In genomic region chr9:106885901-106886731, GRCm38 (mm10) we compare ENCODE assay signal across 8 mouse cellular contexts. TPM values are rescaled to one million over a fixed set of nuclear protein-coding genes. Genes with fewer than 3 reads are reported as not detected.
DNase-seq lines count a peak whose midpoint lies in the region; ATAC-seq and TF ChIP-seq lines count a peak whose summit lies in the region.

No protein-coding gene starts in this region.

- H3K9me3 ChIP-seq in neural tube, embryonic 15.5 days (replicated peaks) = no peaks in the 10 kb centered on the region

- peaks cover 2% of the 10 kb centered on the region; the same call in 1 of the 2 replicates for H3K36me3 ChIP-seq in kidney, adult 2 months (ENCODE audit: control insufficient read depth, insufficient read depth, low read length)
- H3K36me3 ChIP-seq in neural tube, embryonic 15.5 days = peaks cover 55% of the 10 kb centered on the region

- H3K27ac ChIP-seq in kidney, adult 2 months (ENCODE audit: insufficient read depth, low read depth, low read length) = peak overlapping the region; percentile 69; the same call in 1 of the 2 replicates
- H3K27ac ChIP-seq in neural tube, embryonic 15.5 days (replicated peaks) = peak overlapping the region; percentile 87

- peak overlapping the region; percentile 91 for H3K9ac ChIP-seq in neural tube, embryonic 15.5 days (replicated peaks)

- no peak for TF ChIP-seq POLR2A in kidney, adult 2 months (IDR thresholded peaks at IDR 0.05; ENCODE audit: low read depth, low read length)
- TF ChIP-seq POLR2A in lung, adult 2 months (IDR thresholded peaks at IDR 0.05; ENCODE audit: borderline replicate concordance, extremely low read depth, low read depth, low read length) = no peak

- peak; percentile 44 for DNase-seq in 3T3-L1 (ENCODE audit: low read depth, low spot score)
- peak; percentile 48 for DNase-seq in NIH3T3 (ENCODE audit: low read depth)
- peak; percentile 35 to 52 for DNase-seq in gastrocnemius, postnatal 4 days (ENCODE audit: low spot score in 2 of 2)
- DNase-seq in kidney, adult 2 months = peak; percentile 53
- DNase-seq in lung, adult 2 months = peak; percentile 39
- DNase-seq in thymus, postnatal 25 days = peak; percentile 71

- peak overlapping the region; percentile 91 for H3K4me3 ChIP-seq in kidney, adult 2 months (ENCODE audit: insufficient read depth, low read depth, low read length)
- peak overlapping the region; percentile 79 for H3K4me3 ChIP-seq in lung, adult 2 months (replicated peaks; ENCODE audit: extremely low read depth, low read depth, low read length)
- peak overlapping the region; percentile 92 for H3K4me3 ChIP-seq in neural tube, embryonic 15.5 days (replicated peaks)

- 0 out of 2 replicates have a peak, but pooled peaks cover 8% of the 10 kb centered on the region for H3K4me1 ChIP-seq in kidney, adult 2 months (ENCODE audit: control insufficient read depth, insufficient read depth, low read length)
- peaks cover 20% of the 10 kb centered on the region for H3K4me1 ChIP-seq in lung, adult 2 months (ENCODE audit: control insufficient read depth, insufficient read depth, low read length)
- peaks cover 87% of the 10 kb centered on the region for H3K4me1 ChIP-seq in neural tube, embryonic 15.5 days

- H3K4me2 ChIP-seq in neural tube, embryonic 15.5 days = peak overlapping the region; percentile 89

- 2% methylated on average over 105 of the region's 107 CpGs for WGBS in kidney, adult 2 months
- WGBS in lung, adult 2 months = under 1% methylated on average over 101 of the region's 107 CpGs
- WGBS in neural tube, embryonic 15.5 days = under 1% methylated on average over 82 of the region's 107 CpGs

- ATAC-seq in common myeloid progenitor, adult 5-6 weeks (replicated peaks; ENCODE audit: low read depth, poor library complexity, severe bottlenecking) = 0 out of 2 replicates have a peak, but pooled peaks have one; percentile 9
- ATAC-seq in neural tube, embryonic 15.5 days (ENCODE audit: low FRiP score) = 0 out of 2 replicates have a peak, but pooled peaks have one; percentile 9

- no peaks in the 10 kb centered on the region for H3K27me3 ChIP-seq in kidney, adult 2 months (replicated peaks; ENCODE audit: control insufficient read depth, insufficient read depth, low read length)
- no peaks in the 10 kb centered on the region for H3K27me3 ChIP-seq in neural tube, embryonic 15.5 days (replicated peaks)

- TF ChIP-seq CTCF in kidney, adult 2 months (conservative IDR thresholded peaks at IDR 0.05; ENCODE audit: insufficient read depth, insufficient read length, low read depth, low read length) = no peak
- no peak for TF ChIP-seq CTCF in lung, adult 2 months (IDR thresholded peaks at IDR 0.05; ENCODE audit: insufficient read depth, low read length)

RNA-seq across cellular contexts. Expression of gene Rbm15b, which starts 1.1 kb away (rescaled TPM):
- total RNA-seq in common myeloid progenitor, adult 5-6 weeks (2017) = 23.6 and 29.1 TPM in 2 replicates
- total RNA-seq in gastrocnemius, postnatal 4 days (2021) = 10 to 100 TPM; 22.3 to 29.3 TPM
- 6.6 and 6.8 TPM in 2 replicates for polyA plus RNA-seq in kidney, adult 2 months (2012; rRNA removed)
- polyA plus RNA-seq in lung, adult 2 months (2012; rRNA removed) = 13.2 and 13.6 TPM in 2 replicates
- 10.9 and 13.5 TPM in 2 replicates for polyA plus RNA-seq in neural tube, embryonic 15.5 days (2015; fragmentation: Nextera tagmentation; extraction: Ambion mirVana)

RNA-seq across cellular contexts. Expression of gene Manf, which starts 5.7 kb away (rescaled TPM):
- total RNA-seq in common myeloid progenitor, adult 5-6 weeks (2017) = 160 and 252 TPM in 2 replicates
- 100 to 1,000 TPM; 101 to 109 TPM for total RNA-seq in gastrocnemius, postnatal 4 days (2021)
- polyA plus RNA-seq in kidney, adult 2 months (2012; rRNA removed) = 12.6 and 25.5 TPM in 2 replicates
- polyA plus RNA-seq in lung, adult 2 months (2012; rRNA removed) = 13.8 and 15.2 TPM in 2 replicates
- 192 and 201 TPM in 2 replicates for polyA plus RNA-seq in neural tube, embryonic 15.5 days (2015; fragmentation: Nextera tagmentation; extraction: Ambion mirVana)

Comparison
In these comparisons a context has a peak if more than half of its experiments do, and no peak if none do; other contexts are left out.
1. Peak in every context shown above with its lines: DNase-seq, ATAC-seq, H3K4me3 ChIP-seq and H3K27ac ChIP-seq.